Mouse (Mus musculus) midbrain, embryonic 11.5 days (tissue): Measurements from ENCODE around the gene Fam216a. TPM values are rescaled to one million over a fixed set of nuclear protein-coding genes. Genes with fewer than 3 reads are reported as not detected.

ENCODE experiments used
- ATAC-seq: fragments of 200-750 bp; cut with Nextera tagmentation; 2 replicates; pipeline ENCODE4 v1.8.0; 2017; ENCODE audit warnings: moderate TSS enrichment, moderate library complexity; ENCODE audit not compliant: low FRiP score
- DNase-seq: peaks from one replicate; pipeline ENCODE4 v3.0.0; 2015; ENCODE audit warnings: low spot score; ENCODE audit errors: missing footprints
- H3K27ac ChIP-seq: fragments of 300-500 bp; sonication (generic); 2 replicates; pipeline ENCODE4 v1.5.1; 2014; ENCODE audit warnings: low read depth, low read length
- H3K27me3 ChIP-seq: fragments of 300-500 bp; sonication (generic); 2 replicates; pipeline ENCODE4 v1.6.1; 2014; ENCODE audit warnings: mild to moderate bottlenecking, low read length, moderate library complexity, mixed read lengths; ENCODE audit not compliant: control insufficient read depth, insufficient read depth
- H3K36me3 ChIP-seq: fragments of 300-500 bp; sonication (generic); 2 replicates; pipeline ENCODE4 v1.6.1; 2014; ENCODE audit warnings: mild to moderate bottlenecking, low read length, moderate library complexity, mixed read lengths; ENCODE audit not compliant: control insufficient read depth, insufficient read depth
- H3K4me1 ChIP-seq: fragments of 300-500 bp; sonication (generic); 2 replicates; pipeline ENCODE4 v1.6.1; 2014; ENCODE audit warnings: low read length; ENCODE audit not compliant: control insufficient read depth, insufficient read depth
- H3K4me2 ChIP-seq: fragments of 300-500 bp; sonication (generic); 2 replicates; pipeline ENCODE4 v1.6.1; 2014; ENCODE audit warnings: mild to moderate bottlenecking, moderate library complexity
- H3K4me3 ChIP-seq: fragments of 300-500 bp; sonication (generic); 2 replicates; pipeline ENCODE4 v1.5.1; 2014; ENCODE audit warnings: low read depth, low read length
- H3K9ac ChIP-seq: fragments of 300-500 bp; sonication (generic); 2 replicates; pipeline ENCODE4 v1.6.1; 2014; ENCODE audit warnings: low read length
- H3K9me3 ChIP-seq: fragments of 300-500 bp; sonication (generic); 2 replicates; pipeline ENCODE4 v1.6.1; 2016; ENCODE audit warnings: low read length; ENCODE audit not compliant: control insufficient read depth
- WGBS: fragments of 180-500 bp; shearing (Covaris S2); extraction: QIAGEN DNeasy Blood & Tissue Kit; methylation state at CpG from one replicate; pipeline ENCODE4 v1.1.7; 2014; 5-methylcytosine and 5-hydroxymethylcytosine counted together
- polyA plus RNA-seq: library from polyadenylated mRNA; unstranded; fragments of >200 nt; fragmentation: Nextera tagmentation; extraction: Ambion mirVana; gene quantifications from 2 replicates; pipeline ENCODE4 v1.2.1, GENCODE M21; 2014

Gene Fam216a
- polyA plus RNA-seq, 1 experiment from 2014 or later, result 113 TPM

GRCm38 (mm10) chr5:122393887-122394286, 21.7 kb upstream of the Fam216a start:
- no peak overlapping the region for H3K4me3 ChIP-seq

GRCm38 (mm10) chr5:122392227-122393004, 20.3 kb upstream of the Fam216a start:
- Histone ChIP-seq H3K9me3 (no peaks in the 10 kb centered on the region), H3K27ac (no peak overlapping the region), H3K4me3 (peak overlapping the region; percentile 79), H3K4me2 (peak overlapping the region; percentile 77), H3K9ac (peak overlapping the region; percentile 82), H3K4me1 (peaks cover 6% of the 10 kb centered on the region), H3K36me3 (peaks cover 2% of the 10 kb centered on the region; the same call in 1 of the 2 replicates), H3K27me3 (no peaks in the 10 kb centered on the region)
- WGBS, result 17% methylated on average over 19 of the region's 19 CpGs
- ATAC-seq, result 0 out of 2 replicates have a peak, but pooled peaks have one; percentile 30
- DNase-seq, result no peak

More at GRCm38 (mm10) chr5:122393887-122394286, 21.7 kb upstream of the Fam216a start:
- Histone ChIP-seq H3K27ac (no peak overlapping the region), H3K9ac (no peak overlapping the region), H3K9me3 (no peaks in the 10 kb centered on the region), H3K4me1 (peaks cover 6% of the 10 kb centered on the region), H3K4me2 (no peak overlapping the region), H3K27me3 (no peaks in the 10 kb centered on the region), H3K36me3 (peaks cover 2% of the 10 kb centered on the region; the same call in 1 of the 2 replicates)
- DNase-seq (peak; percentile 98), ATAC-seq (no peak)
- WGBS, result 54% methylated on average over 2 of the region's 2 CpGs

GRCm38 (mm10) chr5:122391786-122392180, 19.6 kb upstream of the Fam216a start, which contains the start of gene Arpc3:
TSS of gene Arpc3 (plus strand) at chr5:122391878.
- peaks cover 1% of the 10 kb centered on the region; the same call in 1 of the 2 replicates for H3K36me3 ChIP-seq
- ATAC-seq (peak; percentile 82), DNase-seq (peak; percentile 100)
- peak within 1 kb of the TSS; percentile 77 for H3K4me2 ChIP-seq
- peak within 1 kb of the TSS; percentile 79 for H3K4me3 ChIP-seq
- peaks cover 6% of the 10 kb centered on the region for H3K4me1 ChIP-seq
- no peaks in the 10 kb centered on the region for H3K27me3 ChIP-seq
- under 1% methylated on average over 39 of the region's 39 CpGs for WGBS
- H3K27ac ChIP-seq, result no peak within 1 kb of the TSS
- H3K9me3 ChIP-seq, result no peaks in the 10 kb centered on the region
- peak within 1 kb of the TSS; percentile 82 for H3K9ac ChIP-seq

- H3K9ac ChIP-seq, result peak overlapping the region; percentile 82; the same call in 1 of the 2 replicates
- H3K36me3 ChIP-seq, result no peaks in the 10 kb centered on the region
- H3K27ac ChIP-seq, result no peak overlapping the region
- H3K27me3 ChIP-seq, result no peaks in the 10 kb centered on the region
- 56% methylated on average over 15 of the region's 16 CpGs for WGBS
- peak overlapping the region; percentile 24; the same call in 1 of the 2 replicates for H3K4me2 ChIP-seq
- peak; percentile 82 for DNase-seq
- no peaks in the 10 kb centered on the region for H3K9me3 ChIP-seq
- H3K4me3 ChIP-seq, result peak overlapping the region; percentile 79; the same call in 1 of the 2 replicates
- peak; percentile 30; the same call in 1 of the 2 replicates for ATAC-seq
- H3K4me1 ChIP-seq, result peaks cover 6% of the 10 kb centered on the region
These were observed 19.1 kb upstream of the Fam216a start for GRCm38 (mm10) chr5:122391178-122391785.

GRCm38 (mm10) chr5:122390671-122391070, 18.5 kb upstream of the Fam216a start:
- no peak overlapping the region for H3K9ac ChIP-seq
- H3K4me2 ChIP-seq, result no peak overlapping the region
- DNase-seq (peak; percentile 69), ATAC-seq (no peak)
- peaks cover 6% of the 10 kb centered on the region for H3K4me1 ChIP-seq
- no peak overlapping the region for H3K4me3 ChIP-seq
- H3K27ac ChIP-seq, result no peak overlapping the region
- no peaks in the 10 kb centered on the region for H3K36me3 ChIP-seq
- no peaks in the 10 kb centered on the region for H3K27me3 ChIP-seq
- H3K9me3 ChIP-seq, result no peaks in the 10 kb centered on the region

- WGBS, result 88% methylated on average over 5 of the region's 5 CpGs
- Histone ChIP-seq H3K4me1 (peaks cover 6% of the 10 kb centered on the region), H3K4me3 (no peak overlapping the region), H3K36me3 (no peaks in the 10 kb centered on the region), H3K9me3 (no peaks in the 10 kb centered on the region), H3K27ac (no peak overlapping the region), H3K4me2 (no peak overlapping the region), H3K9ac (no peak overlapping the region), H3K27me3 (no peaks in the 10 kb centered on the region)
- ATAC-seq, result no peak
- no peak for DNase-seq
These were observed 17.8 kb upstream of the Fam216a start for GRCm38 (mm10) chr5:122390006-122390405.

- Histone ChIP-seq H3K27me3 (no peaks in the 10 kb centered on the region), H3K27ac (no peak overlapping the region), H3K4me1 (no peaks in the 10 kb centered on the region), H3K36me3 (peaks cover 6% of the 10 kb centered on the region), H3K4me3 (no peak overlapping the region), H3K4me2 (no peak overlapping the region), H3K9ac (no peak overlapping the region), H3K9me3 (no peaks in the 10 kb centered on the region)
- WGBS, result 56% methylated on average over 11 of the region's 11 CpGs
- ATAC-seq, result peak; percentile 52; the same call in 1 of the 2 replicates
- DNase-seq, result peak; percentile 98
These were observed 7.4 kb upstream of the Fam216a start for GRCm38 (mm10) chr5:122379374-122380155.

- Histone ChIP-seq H3K9me3 (no peaks in the 10 kb centered on the region), H3K27me3 (no peaks in the 10 kb centered on the region), H3K9ac (no peak overlapping the region), H3K27ac (no peak overlapping the region), H3K4me3 (no peak overlapping the region), H3K4me2 (no peak overlapping the region), H3K36me3 (peaks cover 10% of the 10 kb centered on the region), H3K4me1 (peaks cover 4% of the 10 kb centered on the region; the same call in 1 of the 2 replicates)
- DNase-seq (no peak), ATAC-seq (no peak)
- 98% methylated on average over 12 of the region's 12 CpGs for WGBS
These were observed 6.0 kb upstream of the Fam216a start for GRCm38 (mm10) chr5:122378171-122378570.
